8 mouse cellular contexts compared by ENCODE assay signal in genomic region chr13:67728106-67728505, GRCm38 (mm10). TPM values are rescaled to one million over a fixed set of nuclear protein-coding genes. Genes with fewer than 3 reads are reported as not detected.
DNase-seq lines count a peak whose midpoint lies in the region; ATAC-seq lines count a peak whose summit lies in the region.

No protein-coding gene starts in this region.

- 62% methylated on average over 1 of the region's 1 CpGs for WGBS in lung, embryonic 15.5 days
- WGBS in limb, embryonic 12.5 days, result 86% methylated on average over 1 of the region's 1 CpGs

- peak overlapping the region; percentile 68 for H3K4me2 ChIP-seq in lung, embryonic 15.5 days
- H3K4me2 ChIP-seq in limb, embryonic 12.5 days, result peak overlapping the region; percentile 62

- ATAC-seq in lung, embryonic 15.5 days (ENCODE audit: borderline replicate concordance, extremely low read depth, low FRiP score, low TSS enrichment), result no peak
- no peak for ATAC-seq in limb, embryonic 12.5 days (ENCODE audit: insufficient number of reproducible peaks, insufficient read depth, low FRiP score, low TSS enrichment, low read depth)

- no peaks in the 10 kb centered on the region for H3K9me3 ChIP-seq in lung, embryonic 15.5 days
- H3K9me3 ChIP-seq in limb, embryonic 12.5 days, result 0 out of 2 replicates have a peak, but pooled peaks cover 2% of the 10 kb centered on the region

- no peak overlapping the region; the same call in 1 of the 2 replicates for H3K9ac ChIP-seq in lung, embryonic 15.5 days
- H3K9ac ChIP-seq in limb, embryonic 12.5 days (replicated peaks), result no peak overlapping the region; the same call in 1 of the 2 replicates

- H3K27ac ChIP-seq in lung, embryonic 15.5 days, result no peak overlapping the region
- H3K27ac ChIP-seq in limb, embryonic 12.5 days, result no peak overlapping the region

- H3K4me3 ChIP-seq in lung, embryonic 15.5 days, result peak overlapping the region; percentile 60
- H3K4me3 ChIP-seq in limb, embryonic 12.5 days (replicated peaks), result peak overlapping the region; percentile 62

- H3K27me3 ChIP-seq in lung, embryonic 15.5 days, result no peaks in the 10 kb centered on the region
- H3K27me3 ChIP-seq in limb, embryonic 12.5 days, result no peaks in the 10 kb centered on the region

- peaks cover 12% of the 10 kb centered on the region; the same call in 1 of the 2 replicates for H3K4me1 ChIP-seq in lung, embryonic 15.5 days
- peaks cover 2% of the 10 kb centered on the region; the same call in 1 of the 2 replicates for H3K4me1 ChIP-seq in limb, embryonic 12.5 days (replicated peaks)

- no peaks in the 10 kb centered on the region for H3K36me3 ChIP-seq in lung, embryonic 15.5 days
- no peaks in the 10 kb centered on the region for H3K36me3 ChIP-seq in limb, embryonic 12.5 days

- DNase-seq in adrenal gland, adult 2 months, result peak; percentile 8
- no peak for DNase-seq in adrenal gland, adult 8-10 months
- DNase-seq in lung, postnatal 10 days, result no peak
- peak; percentile 27 for DNase-seq in retina, postnatal 1 day
- DNase-seq in layer of hippocampus, adult 8-10 months (ENCODE audit: low spot score in 2 of 2), result no peak
- DNase-seq in urinary bladder, postnatal 36 days (ENCODE audit: low spot score in 2 of 2), result no peak

RNA-seq across cellular contexts. Expression of gene Zfp65, which starts 0.9 kb away (rescaled TPM):
- 10 to 100 TPM; 10.2 to 10.6 TPM for total RNA-seq in adrenal gland, adult 2 months (2021)
- 0.06 and 0.16 TPM in 2 replicates for polyA plus RNA-seq in adrenal gland, adult 2 months (2012; rRNA removed)
- 10 to 100 TPM; 12.1 to 14.5 (median 12.7) TPM for total RNA-seq in adrenal gland, adult 8-10 months (2022)
- 6.1 and 6.6 TPM in 2 replicates for polyA plus RNA-seq in lung, embryonic 15.5 days (2015; fragmentation: Nextera tagmentation; extraction: Ambion mirVana)
- polyA plus RNA-seq in limb, embryonic 12.5 days (2016; fragmentation: Nextera tagmentation; extraction: Ambion mirVana), result 8.4 and 9.3 TPM in 2 replicates
- total RNA-seq in layer of hippocampus, adult 8-10 months (2022), result 10 to 100 TPM; 12.4 to 20.6 (median 16.4) TPM

RNA-seq across cellular contexts. Expression of gene Zfp85, which starts 26.9 kb away (rescaled TPM):
- 1 to 10 TPM; 4.7 to 4.8 TPM for total RNA-seq in adrenal gland, adult 2 months (2021)
- not detected in 2 replicates for polyA plus RNA-seq in adrenal gland, adult 2 months (2012; rRNA removed)
- total RNA-seq in adrenal gland, adult 8-10 months (2022), result 1 to 10 TPM; 3.8 to 7.0 (median 6.4) TPM
- 5.6 and 6.4 TPM in 2 replicates for polyA plus RNA-seq in lung, embryonic 15.5 days (2015; fragmentation: Nextera tagmentation; extraction: Ambion mirVana)
- 5.4 and 7.3 TPM in 2 replicates for polyA plus RNA-seq in limb, embryonic 12.5 days (2016; fragmentation: Nextera tagmentation; extraction: Ambion mirVana)
- 1 to 10 TPM; 4.5 to 7.8 (median 7.0) TPM for total RNA-seq in layer of hippocampus, adult 8-10 months (2022)

RNA-seq across cellular contexts. Expression of gene Zfp738, which starts 41.2 kb away (rescaled TPM):
- 10 to 100 TPM in 1 of 2 experiments, 1 to 10 TPM in 1; 6.8 to 14.3 TPM for total RNA-seq in adrenal gland, adult 2 months (2021)
- 0.95 and 1.8 TPM in 2 replicates for polyA plus RNA-seq in adrenal gland, adult 2 months (2012; rRNA removed)
- total RNA-seq in adrenal gland, adult 8-10 months (2022), result 10 to 100 TPM; 12.6 to 19.6 (median 16.1) TPM
- 11.0 and 12.1 TPM in 2 replicates for polyA plus RNA-seq in lung, embryonic 15.5 days (2015; fragmentation: Nextera tagmentation; extraction: Ambion mirVana)
- 15.1 and 15.8 TPM in 2 replicates for polyA plus RNA-seq in limb, embryonic 12.5 days (2016; fragmentation: Nextera tagmentation; extraction: Ambion mirVana)
- total RNA-seq in layer of hippocampus, adult 8-10 months (2022), result 10 to 100 TPM; 21.2 to 33.3 (median 30.4) TPM

RNA-seq across cellular contexts. Expression of gene Zfp493, which starts 51.4 kb away (rescaled TPM):
- 1 to 10 TPM; 1.9 to 2.8 TPM for total RNA-seq in adrenal gland, adult 2 months (2021)
- polyA plus RNA-seq in adrenal gland, adult 2 months (2012; rRNA removed), result 0.35 and 0.36 TPM in 2 replicates
- total RNA-seq in adrenal gland, adult 8-10 months (2022), result 1 to 10 TPM; 2.3 to 4.2 (median 2.6) TPM
- 2.5 and 2.9 TPM in 2 replicates for polyA plus RNA-seq in lung, embryonic 15.5 days (2015; fragmentation: Nextera tagmentation; extraction: Ambion mirVana)
- 2.4 and 3.0 TPM in 2 replicates for polyA plus RNA-seq in limb, embryonic 12.5 days (2016; fragmentation: Nextera tagmentation; extraction: Ambion mirVana)
- total RNA-seq in layer of hippocampus, adult 8-10 months (2022), result 1 to 10 TPM; 3.5 to 7.2 (median 5.1) TPM

Comparison
In these comparisons a context has a peak if more than half of its experiments do, and no peak if none do; other contexts are left out.
1. DNase-seq: peak in adrenal gland, adult 2 months (single experiment) and retina, postnatal 1 day (single experiment); none in adrenal gland, adult 8-10 months (single experiment), lung, postnatal 10 days (single experiment), layer of hippocampus, adult 8-10 months (0 of 2) and urinary bladder, postnatal 36 days (0 of 2).